Mouse (Mus musculus): ENCODE measurements around the gene Asprv1. TPM values are rescaled to one million over a fixed set of nuclear protein-coding genes. Genes with fewer than 3 reads are reported as not detected.

Asprv1 gene
- 0.37 and 0.38 TPM in 2 replicates for polyA plus RNA-seq (2012; rRNA removed)

GRCm38 (mm10) chr6:86627946-86628345 lies at the start of gene Asprv1:
TSS of gene Asprv1 (plus strand) at chr6:86628164.

GRCm38 (mm10) chr6:86668580-86669239 lies 40.7 kb downstream of the Asprv1 start, which contains the start of gene Mxd1:
TSS of gene Mxd1 (minus strand) at chr6:86669161.

Other genes starting within 250 kb of the Asprv1 start
- gene Pcyox1, start 231.0 kb upstream of the Asprv1 start, polyA plus RNA-seq (2012; rRNA removed) = 20.2 and 25.0 TPM in 2 replicates
- 15.8 and 16.9 TPM in 2 replicates for gene Tia1, start 223.9 kb upstream of the Asprv1 start, polyA plus RNA-seq (2012; rRNA removed)
- gene Gm44790, start 201.5 kb upstream of the Asprv1 start, polyA plus RNA-seq (2012; rRNA removed) = 0.06 TPM in 1 of 2 replicates, not detected in the other
- 6.9 and 7.3 TPM in 2 replicates for gene C87436, start 189.8 kb upstream of the Asprv1 start, polyA plus RNA-seq (2012; rRNA removed)
- gene Pcbp1, start 101.8 kb upstream of the Asprv1 start, polyA plus RNA-seq (2012; rRNA removed) = 112 and 145 TPM in 2 replicates
- gene Mxd1, start 41.0 kb downstream of the Asprv1 start, polyA plus RNA-seq (2012; rRNA removed) = 16.3 and 20.2 TPM in 2 replicates
- 29.8 and 30.0 TPM in 2 replicates for gene Snrnp27, start 56.4 kb downstream of the Asprv1 start, polyA plus RNA-seq (2012; rRNA removed)
- 4.9 and 5.4 TPM in 2 replicates for gene Gmcl1, start 105.2 kb downstream of the Asprv1 start, polyA plus RNA-seq (2012; rRNA removed)
- gene Anxa4, start 165.4 kb downstream of the Asprv1 start, polyA plus RNA-seq (2012; rRNA removed) = 15.2 and 18.2 TPM in 2 replicates
- 2.1 and 2.8 TPM in 2 replicates for gene Aak1, start 221.4 kb downstream of the Asprv1 start, polyA plus RNA-seq (2012; rRNA removed)